Mouse (Mus musculus) cerebellum, adult 2 months (tissue): ENCODE results near the gene Plekha5.

Experiments
- CTCF ChIP-seq: fragments of 200-500 bp; IDR thresholded peaks from 2 replicates; pipeline ENCODE4 v1.5.1; 2011; ENCODE audit warnings: low read depth, mild to moderate bottlenecking, control low read depth, low read length, moderate library complexity, borderline replicate concordance; ENCODE audit not compliant: insufficient read depth
- POLR2A ChIP-seq: fragments of 200-500 bp; IDR thresholded peaks from 2 replicates; pipeline ENCODE4 v1.6.1; 2011; ENCODE audit warnings: low read length, control low read depth, borderline replicate concordance; ENCODE audit not compliant: insufficient read depth

DNA sequence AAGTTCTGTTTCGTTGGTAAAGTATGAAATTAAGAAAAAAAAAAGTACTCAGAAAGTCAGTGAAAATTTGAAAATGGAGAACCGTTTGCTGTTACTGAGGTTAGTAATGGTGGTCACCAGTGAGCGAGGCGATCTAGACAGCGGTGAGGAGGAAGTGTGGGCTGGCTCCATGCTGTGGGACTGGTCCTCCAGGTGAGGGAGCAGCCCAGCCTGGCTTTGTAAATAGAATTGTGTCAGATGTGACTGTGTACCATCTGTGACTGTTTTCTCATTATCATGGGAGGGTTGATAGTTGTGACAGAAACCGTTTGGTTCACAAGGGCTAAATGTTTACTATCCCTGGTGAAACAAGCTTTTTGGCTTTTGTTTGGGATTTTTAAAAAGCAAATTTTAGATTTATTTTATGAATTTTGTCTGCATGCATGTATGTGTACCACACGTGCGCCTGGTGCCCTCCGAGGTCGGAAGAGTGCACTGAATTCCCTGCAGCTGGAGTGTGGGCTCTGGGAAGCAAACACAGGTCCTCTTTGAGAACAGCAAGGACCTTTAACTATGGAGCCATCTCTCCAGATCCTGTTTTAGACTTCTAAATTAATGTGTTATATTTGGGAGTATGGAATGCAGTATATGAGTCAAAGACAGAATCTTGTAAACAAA lies 56.7 kb downstream of the Plekha5 start:
- TF ChIP-seq CTCF = no peak
- no peak for TF ChIP-seq POLR2A
